Mouse (Mus musculus) embryonic facial prominence, embryonic 10.5 days (tissue): ENCODE results near the gene Gm13698. TPM values are rescaled to one million over a fixed set of nuclear protein-coding genes. Genes with fewer than 3 reads are reported as not detected.

Experiments
- polyA plus RNA-seq: library from polyadenylated mRNA; unstranded; fragments of >200 nt; fragmentation: Nextera tagmentation; extraction: Ambion mirVana; gene quantifications from 2 replicates; pipeline ENCODE4 v1.2.1, GENCODE M21; 2016

Gene Gm13698
- polyA plus RNA-seq, 1 experiment from 2014 or later = not detected

Other genes with a start within 250 kb of the Gm13698 start
- 54.0 and 55.7 TPM in 2 replicates for gene Itgav, start 231.3 kb upstream of the Gm13698 start, polyA plus RNA-seq
- 18.5 and 19.4 TPM in 2 replicates for gene Fam171b, start 143.1 kb upstream of the Gm13698 start, polyA plus RNA-seq
- gene Zswim2, start 14.5 kb upstream of the Gm13698 start, polyA plus RNA-seq = not detected in 2 replicates
- not detected in 2 replicates for gene Gm13693, start 5.8 kb downstream of the Gm13698 start, polyA plus RNA-seq
- not detected in 2 replicates for gene Gm13695, start 11.6 kb downstream of the Gm13698 start, polyA plus RNA-seq
- gene Gm13696, start 17.4 kb downstream of the Gm13698 start, polyA plus RNA-seq = not detected in 2 replicates
- gene Gm13694, start 23.2 kb downstream of the Gm13698 start, polyA plus RNA-seq = not detected in 2 replicates
- gene Gm13697, start 29.1 kb downstream of the Gm13698 start, polyA plus RNA-seq = not detected in 2 replicates
- not detected in 2 replicates for gene Gm13691, start 34.9 kb downstream of the Gm13698 start, polyA plus RNA-seq